Mouse (Mus musculus): Measurements from ENCODE around the gene Car9. TPM values are rescaled to one million over a fixed set of nuclear protein-coding genes. Genes with fewer than 3 reads are reported as not detected.

The Car9 gene
- polyA plus RNA-seq, 1 experiment from 2014 or later: 4.5 TPM

GRCm38 (mm10) chr4:43503506-43503905 is 3.3 kb upstream of the Car9 start:
- Histone ChIP-seq H3K4me2 (no peak overlapping the region), H3K9me3 (ENCODE audit: low read depth, low read length) (no peaks in the 10 kb centered on the region), H3K27ac (ENCODE audit: low read depth) (no peak overlapping the region), H3K27me3 (ENCODE audit: insufficient read depth, low read length) (no peaks in the 10 kb centered on the region), H3K4me3 (ENCODE audit: low read depth, low read length) (no peak overlapping the region), H3K36me3 (ENCODE audit: insufficient read depth) (no peaks in the 10 kb centered on the region), H3K4me1 (ENCODE audit: insufficient read depth) (peaks cover 8% of the 10 kb centered on the region; the same call in 1 of the 2 replicates), H3K9ac (no peak overlapping the region)
- ATAC-seq (ENCODE audit: insufficient read depth) (no peak), DNase-seq (no peak)
- WGBS: 79% methylated on average over 6 of the region's 6 CpGs
- TF ChIP-seq CTCF (IDR thresholded peaks at IDR 0.05; ENCODE audit: low read depth): no peak

- H3K27me3 ChIP-seq (ENCODE audit: insufficient read depth, low read length): no peaks in the 10 kb centered on the region
- no peak for TF ChIP-seq CTCF (IDR thresholded peaks at IDR 0.05; ENCODE audit: low read depth)
- no peak overlapping the region for H3K4me3 ChIP-seq (ENCODE audit: low read depth, low read length)
- H3K27ac ChIP-seq (ENCODE audit: low read depth): no peak overlapping the region
- peaks cover 4% of the 10 kb centered on the region; the same call in 1 of the 2 replicates for H3K4me1 ChIP-seq (ENCODE audit: insufficient read depth)
- 72% methylated on average over 4 of the region's 4 CpGs for WGBS
- H3K9me3 ChIP-seq (ENCODE audit: low read depth, low read length): no peaks in the 10 kb centered on the region
- ATAC-seq (ENCODE audit: insufficient read depth) (no peak), DNase-seq (no peak)
- no peak overlapping the region for H3K9ac ChIP-seq
- no peaks in the 10 kb centered on the region for H3K36me3 ChIP-seq (ENCODE audit: insufficient read depth)
- no peak overlapping the region for H3K4me2 ChIP-seq
Observed at GRCm38 (mm10) chr4:43504269-43504668, 2.5 kb upstream of the Car9 start.

- no peaks in the 10 kb centered on the region for H3K36me3 ChIP-seq (ENCODE audit: insufficient read depth)
- H3K9ac ChIP-seq: no peak overlapping the region
- no peaks in the 10 kb centered on the region for H3K9me3 ChIP-seq (ENCODE audit: low read depth, low read length)
- WGBS: 65% methylated on average over 8 of the region's 8 CpGs
- no peaks in the 10 kb centered on the region for H3K27me3 ChIP-seq (ENCODE audit: insufficient read depth, low read length)
- no peak overlapping the region for H3K4me2 ChIP-seq
- no peak overlapping the region for H3K27ac ChIP-seq (ENCODE audit: low read depth)
- DNase-seq: no peak
- ATAC-seq (ENCODE audit: insufficient read depth): no peak
- H3K4me3 ChIP-seq (ENCODE audit: low read depth, low read length): no peak overlapping the region
- H3K4me1 ChIP-seq (ENCODE audit: insufficient read depth): no peaks in the 10 kb centered on the region
- no peak for TF ChIP-seq CTCF (IDR thresholded peaks at IDR 0.05; ENCODE audit: low read depth)
Observed at GRCm38 (mm10) chr4:43506074-43506473, 692 bp upstream of the Car9 start.

- 5% methylated on average over 22 of the region's 22 CpGs for WGBS
- Histone ChIP-seq H3K36me3 (ENCODE audit: insufficient read depth) (no peaks in the 10 kb centered on the region), H3K27ac (ENCODE audit: low read depth) (no peak overlapping the region), H3K4me3 (ENCODE audit: low read depth, low read length) (peak overlapping the region; percentile 45), H3K4me2 (peak overlapping the region; percentile 76), H3K4me1 (ENCODE audit: insufficient read depth) (no peaks in the 10 kb centered on the region), H3K9me3 (ENCODE audit: low read depth, low read length) (no peaks in the 10 kb centered on the region), H3K27me3 (ENCODE audit: insufficient read depth, low read length) (no peaks in the 10 kb centered on the region), H3K9ac (peak overlapping the region; percentile 55)
- TF ChIP-seq CTCF (IDR thresholded peaks at IDR 0.05; ENCODE audit: low read depth): no peak
- DNase-seq: peak; percentile 72
- peak; percentile 71 for ATAC-seq (ENCODE audit: insufficient read depth)
Observed at GRCm38 (mm10) chr4:43507938-43508665, 1.3 kb downstream of the Car9 start.

GRCm38 (mm10) chr4:43508666-43508997 is 1.9 kb downstream of the Car9 start:
- WGBS: 3% methylated on average over 13 of the region's 13 CpGs
- peak overlapping the region; percentile 76 for H3K4me2 ChIP-seq
- no peaks in the 10 kb centered on the region for H3K9me3 ChIP-seq (ENCODE audit: low read depth, low read length)
- H3K27ac ChIP-seq (ENCODE audit: low read depth): no peak overlapping the region
- no peaks in the 10 kb centered on the region for H3K27me3 ChIP-seq (ENCODE audit: insufficient read depth, low read length)
- peak; percentile 72 for ATAC-seq (ENCODE audit: insufficient read depth)
- DNase-seq: peak; percentile 71
- peak overlapping the region; percentile 55 for H3K9ac ChIP-seq
- no peaks in the 10 kb centered on the region for H3K4me1 ChIP-seq (ENCODE audit: insufficient read depth)
- peak overlapping the region; percentile 45 for H3K4me3 ChIP-seq (ENCODE audit: low read depth, low read length)
- H3K36me3 ChIP-seq (ENCODE audit: insufficient read depth): no peaks in the 10 kb centered on the region
- peak; percentile 32 for TF ChIP-seq CTCF (IDR thresholded peaks at IDR 0.05; ENCODE audit: low read depth)

GRCm38 (mm10) chr4:43509109-43509508 is 2.3 kb downstream of the Car9 start:
- Histone ChIP-seq H3K4me3 (ENCODE audit: low read depth, low read length) (peak overlapping the region; percentile 45), H3K36me3 (ENCODE audit: insufficient read depth) (no peaks in the 10 kb centered on the region), H3K27me3 (ENCODE audit: insufficient read depth, low read length) (no peaks in the 10 kb centered on the region), H3K4me2 (peak overlapping the region; percentile 76), H3K9me3 (ENCODE audit: low read depth, low read length) (no peaks in the 10 kb centered on the region), H3K9ac (no peak overlapping the region), H3K4me1 (ENCODE audit: insufficient read depth) (no peaks in the 10 kb centered on the region), H3K27ac (ENCODE audit: low read depth) (no peak overlapping the region)
- no peak for TF ChIP-seq CTCF (IDR thresholded peaks at IDR 0.05; ENCODE audit: low read depth)
- no peak for ATAC-seq (ENCODE audit: insufficient read depth)
- peak; percentile 24 for DNase-seq
- WGBS: 40% methylated on average over 9 of the region's 9 CpGs

- 68% methylated on average over 19 of the region's 19 CpGs for WGBS
- no peak for DNase-seq
- no peak overlapping the region for H3K27ac ChIP-seq (ENCODE audit: low read depth)
- H3K4me3 ChIP-seq (ENCODE audit: low read depth, low read length): no peak overlapping the region
- no peaks in the 10 kb centered on the region for H3K4me1 ChIP-seq (ENCODE audit: insufficient read depth)
- no peak for TF ChIP-seq CTCF (IDR thresholded peaks at IDR 0.05; ENCODE audit: low read depth)
- peaks cover 6% of the 10 kb centered on the region for H3K36me3 ChIP-seq (ENCODE audit: insufficient read depth)
- H3K9ac ChIP-seq: no peak overlapping the region
- no peak for ATAC-seq (ENCODE audit: insufficient read depth)
- H3K9me3 ChIP-seq (ENCODE audit: low read depth, low read length): no peaks in the 10 kb centered on the region
- no peaks in the 10 kb centered on the region for H3K27me3 ChIP-seq (ENCODE audit: insufficient read depth, low read length)
- no peak overlapping the region for H3K4me2 ChIP-seq
Observed at GRCm38 (mm10) chr4:43511675-43512454, 5.1 kb downstream of the Car9 start.
